In the genomic region with DNA sequence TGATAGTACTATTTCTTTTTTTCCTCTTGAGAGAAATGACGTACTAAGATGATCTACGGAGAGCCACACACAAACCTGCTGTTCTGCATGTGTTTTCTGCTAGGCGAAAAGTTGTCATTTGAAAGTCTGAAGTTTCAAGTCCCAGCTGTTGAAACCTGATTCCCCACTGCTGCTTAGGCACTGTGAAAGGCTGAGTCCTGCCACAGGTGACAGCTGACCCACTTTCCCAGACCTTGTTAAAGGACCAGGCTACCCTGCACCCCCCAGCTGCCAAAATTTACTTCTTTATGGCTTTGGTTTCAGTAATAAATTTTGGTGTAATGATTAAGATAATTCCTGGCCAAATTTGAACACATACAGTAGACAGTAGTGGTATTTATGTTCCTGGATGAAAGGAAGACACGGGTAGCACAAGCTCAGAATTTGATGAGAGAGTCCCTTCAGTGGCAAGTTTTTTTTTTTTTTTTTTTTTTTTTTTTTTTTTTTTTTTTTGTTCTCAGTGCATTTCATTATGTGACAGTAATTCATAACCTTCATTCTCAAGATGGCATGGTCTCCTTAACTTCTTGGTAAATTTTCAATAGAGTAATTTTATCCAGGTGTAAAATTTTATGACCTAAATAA, we compare ENCODE assay signal across 12 mouse cellular contexts. TPM values are rescaled to one million over a fixed set of nuclear protein-coding genes. Genes with fewer than 3 reads are reported as not detected.
DNase-seq lines count a peak whose midpoint lies in the region; ATAC-seq lines count a peak whose summit lies in the region.
"Had no signal": no experiment of that assay in that cellular context is flagged by ENCODE, and none has a peak within 500 bp of the region (broad histone marks: within the 10 kb centered on the region; RNA-seq: fewer than 3 reads in every experiment).

No protein-coding gene starts in this region.

- peak; percentile 87 for ATAC-seq in kidney, embryonic 15.5 days (replicated peaks; ENCODE audit: low FRiP score)

- peaks cover 24% of the 10 kb centered on the region for H3K4me1 ChIP-seq in kidney, embryonic 15.5 days
- peaks cover 27% of the 10 kb centered on the region for H3K4me1 ChIP-seq in embryonic facial prominence, embryonic 10.5 days

- no peaks in the 10 kb centered on the region for H3K27me3 ChIP-seq in kidney, embryonic 15.5 days
- H3K27me3 ChIP-seq in embryonic facial prominence, embryonic 10.5 days (replicated peaks; ENCODE audit: low read depth, poor library complexity, severe bottlenecking) = no peaks in the 10 kb centered on the region
- H3K27me3 ChIP-seq: heart, embryonic 12.5 days; limb, embryonic 15.5 days had no signal

- DNase-seq in kidney, postnatal 4 days = no peak
- peak; percentile 57 for DNase-seq in embryonic facial prominence, embryonic 10.5 days (ENCODE audit: low spot score)
- peak; percentile 25 for DNase-seq in gastrocnemius, postnatal 14 days
- DNase-seq in retina, embryonic 14.5 days (ENCODE audit: low spot score) = peak; percentile 56
- DNase-seq in layer of hippocampus, postnatal 36 days = no peak
- DNase-seq in layer of hippocampus, postnatal 25 days (ENCODE audit: extremely low spot score in 1 of 2, low spot score in 1 of 2) = no peak
- DNase-seq: cerebellum, postnatal 36 days; kidney, adult 2 months; lung, adult 18-20 months had no signal

- H3K4me2 ChIP-seq in kidney, embryonic 15.5 days = no peak overlapping the region
- H3K4me2 ChIP-seq: heart, embryonic 12.5 days; limb, embryonic 15.5 days had no signal

- no peaks in the 10 kb centered on the region for H3K36me3 ChIP-seq in kidney, embryonic 15.5 days
- no peaks in the 10 kb centered on the region for H3K36me3 ChIP-seq in embryonic facial prominence, embryonic 10.5 days (replicated peaks)
- H3K36me3 ChIP-seq: heart, embryonic 12.5 days; limb, embryonic 15.5 days had no signal

- intact Hi-C loops in gastrocnemius, postnatal 14 days (cut with DNase I; ENCODE audit: low total_unique reads) = no loop called here

- H3K9ac ChIP-seq in kidney, embryonic 15.5 days = no peak overlapping the region
- H3K9ac ChIP-seq: heart, embryonic 12.5 days; limb, embryonic 15.5 days had no signal

- 26% methylated on average over 4 of the region's 4 CpGs for WGBS in kidney, embryonic 15.5 days
- WGBS in embryonic facial prominence, embryonic 10.5 days = 37% methylated on average over 4 of the region's 4 CpGs

- no peak overlapping the region for H3K27ac ChIP-seq in kidney, embryonic 15.5 days
- no peak overlapping the region for H3K27ac ChIP-seq in embryonic facial prominence, embryonic 10.5 days (replicated peaks)

- H3K9me3 ChIP-seq in kidney, embryonic 15.5 days (replicated peaks) = peaks cover 4% of the 10 kb centered on the region; the same call in 1 of the 2 replicates
- no peaks in the 10 kb centered on the region for H3K9me3 ChIP-seq in embryonic facial prominence, embryonic 10.5 days
- H3K9me3 ChIP-seq: heart, embryonic 12.5 days; limb, embryonic 15.5 days had no signal

- no peak overlapping the region for H3K4me3 ChIP-seq in kidney, embryonic 15.5 days (replicated peaks)
- H3K4me3 ChIP-seq in embryonic facial prominence, embryonic 10.5 days = no peak overlapping the region
- H3K4me3 ChIP-seq: heart, embryonic 12.5 days; limb, embryonic 15.5 days had no signal

RNA-seq across cellular contexts. Expression of gene Ppp3ca, which starts 52.0 kb away (rescaled TPM):
- 63.0 and 64.0 TPM in 2 replicates for polyA plus RNA-seq in kidney, embryonic 15.5 days (2015; fragmentation: Nextera tagmentation; extraction: Ambion mirVana)
- polyA plus RNA-seq in embryonic facial prominence, embryonic 10.5 days (2016; fragmentation: Nextera tagmentation; extraction: Ambion mirVana) = 27.9 and 32.2 TPM in 2 replicates
- 100 to 1,000 TPM; 137 to 140 TPM for total RNA-seq in gastrocnemius, postnatal 14 days (2021)
- total RNA-seq in layer of hippocampus, postnatal 36 days (2021) = 1,000 to 10,000 TPM; 1,278 to 1,345 TPM
- 1,000 to 10,000 TPM; 1,252 to 1,286 TPM for total RNA-seq in layer of hippocampus, postnatal 25 days (2021)

Comparison
In these comparisons a context has a peak if more than half of its experiments do, and no peak if none do; other contexts are left out.
1. DNase-seq: peak in embryonic facial prominence, embryonic 10.5 days (single experiment), gastrocnemius, postnatal 14 days (single experiment) and retina, embryonic 14.5 days (single experiment); none in kidney, postnatal 4 days (0 of 2), layer of hippocampus, postnatal 36 days (0 of 2) and layer of hippocampus, postnatal 25 days (0 of 2).
2. RNA of gene Ppp3ca, which starts 52.0 kb away (total RNA-seq): 1,278 to 1,345 TPM in layer of hippocampus, postnatal 36 days and 1,252 to 1,286 TPM in layer of hippocampus, postnatal 25 days; 137 to 140 TPM in gastrocnemius, postnatal 14 days; every median in the first group is over 4 times any median in the second.